Mouse (Mus musculus): ENCODE data around the gene Med4.
"Not testable (repeated sequence)": the region's sequence is repeated elsewhere in the genome, so short reads cannot be mapped to it uniquely, and the experiment has no call there.

Med4 gene

DNA sequence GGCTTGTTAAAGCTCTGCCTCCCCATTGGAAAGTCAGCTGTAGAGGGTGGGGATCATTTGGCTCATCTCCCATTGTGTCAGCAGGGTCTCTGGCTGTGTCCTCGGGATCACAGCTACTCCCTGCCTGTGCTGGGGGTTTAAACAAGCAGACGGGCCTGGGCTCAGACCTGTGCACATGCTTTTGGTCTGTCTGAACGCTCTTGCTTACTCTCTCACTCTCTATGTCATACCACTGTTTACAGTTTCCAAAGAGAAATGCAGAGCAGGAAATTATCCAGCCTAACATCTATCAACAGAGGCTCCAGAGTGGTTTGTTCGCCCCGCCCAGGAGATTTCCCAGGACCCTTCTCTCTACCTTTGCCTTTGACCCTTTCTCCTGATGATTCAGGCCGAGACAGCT is 8.1 kb upstream of the Med4 start:
- DNase-seq (ENCODE audit: low spot score in 2 of 2), result no peak

- no peak for DNase-seq (ENCODE audit: low spot score in 2 of 2)
Measured at GRCm38 (mm10) chr14:73502591-73503184, 7.1 kb upstream of the Med4 start.

- no peak for DNase-seq (ENCODE audit: low spot score in 2 of 2)
Measured at GRCm38 (mm10) chr14:73503237-73503933, 6.4 kb upstream of the Med4 start.

GRCm38 (mm10) chr14:73506283-73506682 is 3.5 kb upstream of the Med4 start:
- DNase-seq (ENCODE audit: low spot score in 2 of 2), result no peak

DNA sequence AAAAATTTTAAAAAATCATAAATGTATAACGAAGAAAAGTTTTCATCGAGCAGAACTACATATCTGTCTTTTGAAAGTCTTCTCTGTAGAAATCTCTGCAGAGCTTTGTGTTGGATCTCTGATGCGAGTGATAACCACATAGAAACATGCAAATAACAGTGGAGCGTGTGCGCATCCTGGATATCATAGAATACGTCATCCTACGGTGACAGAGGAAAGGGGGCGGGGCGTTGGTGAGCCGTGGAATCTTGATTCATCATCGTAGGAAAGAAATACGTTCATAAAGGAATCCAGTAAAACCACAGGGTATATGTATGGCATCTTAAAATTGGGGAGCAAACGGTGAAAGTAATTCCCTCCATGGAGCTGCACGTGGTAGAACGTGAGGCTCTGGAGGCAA is 2.6 kb upstream of the Med4 start:
- DNase-seq (ENCODE audit: low spot score in 2 of 2), result no peak

DNA sequence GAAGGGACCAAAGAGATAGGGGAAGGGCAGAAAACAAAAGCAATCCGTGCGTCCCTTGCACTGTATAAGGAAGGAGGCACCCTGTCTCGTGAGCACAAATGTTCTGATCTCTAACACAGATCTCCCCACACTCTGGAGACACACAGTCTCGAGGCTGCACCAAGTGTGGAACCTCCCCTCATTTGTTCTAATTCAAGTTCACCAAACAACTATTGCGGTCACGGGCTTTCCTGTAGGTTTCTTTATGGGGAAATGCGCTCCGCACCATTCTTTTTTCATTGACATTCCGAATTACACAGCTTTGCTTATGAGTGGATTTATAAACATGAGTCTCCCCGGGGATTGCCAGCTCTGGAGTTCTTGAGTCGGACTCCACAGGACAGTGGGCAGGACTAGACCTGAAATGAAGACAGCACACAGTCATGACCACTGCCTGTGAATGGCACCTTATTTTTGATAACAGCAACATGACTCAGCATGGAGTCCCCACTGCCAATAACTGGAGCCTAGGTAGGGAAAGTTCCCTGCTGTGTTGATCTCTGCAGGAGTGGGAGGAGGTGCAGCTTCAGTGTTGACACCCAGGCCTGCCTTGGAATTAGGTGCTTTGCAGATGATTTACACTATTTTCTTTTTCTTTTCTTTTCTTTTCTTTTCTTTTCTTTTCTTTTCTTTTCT is 2.0 kb upstream of the Med4 start:
- DNase-seq (ENCODE audit: low spot score in 2 of 2), result no peak

- DNase-seq (ENCODE audit: low spot score in 2 of 2), result no peak
Measured at GRCm38 (mm10) chr14:73508630-73509395, 1.0 kb upstream of the Med4 start.

- DNase-seq (ENCODE audit: low spot score in 2 of 2), result no peak
Measured at GRCm38 (mm10) chr14:73524136-73524535, 14.3 kb downstream of the Med4 start.

- DNase-seq (ENCODE audit: low spot score in 2 of 2), result peak; percentile 88 to 90
Measured at GRCm38 (mm10) chr14:73524766-73525448, 15.1 kb downstream of the Med4 start, which contains the start of gene Sucla2. Sucla2 (plus strand) TSS chr14:73525319.

DNA sequence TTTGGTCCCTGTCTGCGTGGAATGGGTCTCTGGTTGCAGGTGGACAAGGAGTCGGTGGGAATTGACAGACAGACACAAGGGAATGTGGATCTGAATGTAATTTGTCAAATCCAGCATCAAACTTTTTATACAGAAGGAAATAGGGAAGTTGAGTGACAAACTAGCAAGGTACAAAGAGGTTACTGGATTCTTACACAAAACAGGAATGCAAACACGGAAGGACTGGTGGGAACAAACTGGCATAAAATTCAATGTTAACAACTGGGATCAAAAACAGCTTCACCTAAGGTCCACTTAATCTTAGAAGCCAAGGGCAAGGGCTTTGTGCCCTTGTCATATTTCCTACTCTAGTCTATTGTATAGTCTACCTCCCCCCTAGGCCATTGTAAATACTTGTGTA is 18.8 kb downstream of the Med4 start:
- not testable (repeated sequence) for DNase-seq (ENCODE audit: low spot score in 2 of 2)

- no peak for DNase-seq (ENCODE audit: low spot score in 2 of 2)
Measured at GRCm38 (mm10) chr14:73533755-73534465, 24.1 kb downstream of the Med4 start.

DNA sequence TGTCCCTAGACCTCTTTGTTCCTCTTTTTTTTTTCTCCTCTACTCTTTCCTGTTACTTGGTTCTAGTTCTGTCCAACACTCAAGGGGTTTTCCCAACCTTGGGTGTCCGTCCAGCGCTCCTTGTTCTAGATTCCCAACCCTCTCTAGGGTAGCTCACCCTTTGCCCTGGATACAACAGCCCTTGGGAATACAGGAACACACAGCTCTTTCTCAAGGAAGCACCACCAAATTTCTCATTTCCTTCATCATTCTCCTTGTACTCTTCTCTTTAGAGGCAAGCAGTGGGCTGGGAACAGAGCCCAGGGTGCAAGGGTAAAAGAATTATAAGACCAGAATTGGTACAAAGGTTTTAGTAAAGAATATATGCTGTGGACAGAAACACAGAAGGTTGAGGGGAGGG is 25.8 kb downstream of the Med4 start:
- no peak for DNase-seq (ENCODE audit: low spot score in 2 of 2)

GRCm38 (mm10) chr14:73543781-73544180 is 34.0 kb downstream of the Med4 start:
- no peak for DNase-seq (ENCODE audit: low spot score in 2 of 2)

GRCm38 (mm10) chr14:73547034-73547433 is 37.2 kb downstream of the Med4 start:
- DNase-seq (ENCODE audit: low spot score in 2 of 2), result no peak

DNA sequence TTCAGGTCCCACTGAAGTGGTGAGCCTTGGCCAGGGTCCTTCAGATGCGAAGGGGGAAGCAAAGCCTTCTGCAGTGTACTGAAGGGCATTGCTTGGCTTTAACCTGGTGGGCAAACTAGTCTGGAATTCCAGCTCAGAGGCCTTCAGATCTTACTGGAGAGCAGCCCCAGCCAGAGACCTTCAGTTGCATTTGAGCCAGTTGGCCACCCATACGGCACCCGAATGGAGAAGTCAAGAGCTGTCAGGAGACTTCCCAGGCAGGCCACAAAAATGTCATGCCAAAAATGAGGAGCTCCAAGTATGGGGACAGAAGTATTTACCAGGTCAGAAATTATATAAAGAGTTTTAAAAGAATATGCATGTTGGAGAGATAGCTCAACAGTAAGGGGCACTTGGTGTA is 38.2 kb downstream of the Med4 start, which contains the start of gene Nudt15:
TSS of gene Nudt15 (minus strand) at position 192 of the 400 bp plus-strand sequence.
- no peak for DNase-seq (ENCODE audit: low spot score in 2 of 2)

- no peak for DNase-seq (ENCODE audit: low spot score in 2 of 2)
Measured at GRCm38 (mm10) chr14:73550291-73550690, 40.5 kb downstream of the Med4 start.

DNA sequence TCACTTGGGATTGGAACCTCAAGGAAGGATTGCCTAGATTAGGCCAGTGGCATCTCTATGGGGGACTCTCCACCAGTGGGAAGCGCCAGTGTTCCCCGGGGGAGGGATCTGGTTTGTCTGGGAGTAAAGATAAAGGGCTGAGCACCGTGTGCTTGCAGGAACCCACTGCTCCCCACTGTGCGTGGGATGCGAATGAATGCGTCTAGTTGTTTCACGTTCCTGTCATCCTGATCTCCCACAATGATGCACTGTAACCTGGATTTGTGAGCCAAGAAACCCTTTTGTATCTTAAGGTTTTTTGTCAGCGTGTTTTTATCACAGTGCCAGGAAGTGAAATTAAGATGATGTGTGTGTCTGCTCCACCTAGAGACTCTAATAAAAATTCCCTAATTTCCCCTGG is 40.9 kb downstream of the Med4 start:
- DNase-seq (ENCODE audit: low spot score in 2 of 2), result no peak

GRCm38 (mm10) chr14:73551164-73551563 is 41.3 kb downstream of the Med4 start:
- no peak for DNase-seq (ENCODE audit: low spot score in 2 of 2)

DNA sequence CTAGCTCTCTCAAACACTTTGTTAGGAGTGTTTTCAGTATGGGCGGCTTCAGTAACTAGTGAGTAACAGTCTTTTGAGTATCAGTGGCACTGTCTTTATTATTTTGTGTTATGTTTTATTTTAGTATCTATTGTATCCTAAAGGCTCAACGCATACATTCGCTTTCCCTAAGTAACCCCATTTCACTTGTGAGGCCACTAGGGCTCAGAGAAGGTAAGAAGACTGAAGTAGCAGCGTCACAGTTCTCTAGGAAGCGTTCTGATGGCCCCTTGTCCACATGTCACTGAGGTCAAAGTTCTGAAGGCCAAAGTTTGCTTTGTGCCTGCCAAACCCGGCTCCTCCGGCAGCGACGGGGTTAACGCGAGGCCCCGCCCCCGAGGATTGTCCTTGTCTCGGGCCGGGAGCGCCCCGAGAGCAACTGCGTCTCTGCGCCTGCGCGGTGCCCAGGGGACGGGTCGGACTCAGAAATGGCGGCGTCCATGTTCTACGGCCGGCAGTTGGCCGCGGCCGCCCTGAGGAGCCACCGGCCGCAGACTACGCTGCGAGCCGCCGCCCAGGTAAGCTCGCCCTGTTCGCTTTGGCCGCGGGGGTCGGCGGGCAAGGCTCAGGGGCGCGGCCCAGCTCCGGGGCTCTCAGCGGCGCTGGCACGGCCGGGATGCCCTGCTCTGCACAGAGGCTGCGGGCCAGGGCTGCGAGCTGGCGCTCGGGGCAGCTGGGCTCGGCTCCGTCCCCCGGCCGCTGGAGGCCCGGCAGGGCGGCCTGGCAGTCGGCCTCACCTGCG is 42.7 kb downstream of the Med4 start:
- peak; percentile 91 to 93 for DNase-seq (ENCODE audit: low spot score in 2 of 2)

GRCm38 (mm10) chr14:73553122-73553696 is 43.4 kb downstream of the Med4 start:
- DNase-seq (ENCODE audit: low spot score in 2 of 2), result no peak

All from spleen, postnatal 36 days (tissue).